Mouse (Mus musculus): Measurements from ENCODE around the gene Pax5. TPM values are rescaled to one million over a fixed set of nuclear protein-coding genes. Genes with fewer than 3 reads are reported as not detected.

Pax5 gene
- polyA plus RNA-seq, 1 experiment from 2014 or later, result 2.1 TPM

DNA sequence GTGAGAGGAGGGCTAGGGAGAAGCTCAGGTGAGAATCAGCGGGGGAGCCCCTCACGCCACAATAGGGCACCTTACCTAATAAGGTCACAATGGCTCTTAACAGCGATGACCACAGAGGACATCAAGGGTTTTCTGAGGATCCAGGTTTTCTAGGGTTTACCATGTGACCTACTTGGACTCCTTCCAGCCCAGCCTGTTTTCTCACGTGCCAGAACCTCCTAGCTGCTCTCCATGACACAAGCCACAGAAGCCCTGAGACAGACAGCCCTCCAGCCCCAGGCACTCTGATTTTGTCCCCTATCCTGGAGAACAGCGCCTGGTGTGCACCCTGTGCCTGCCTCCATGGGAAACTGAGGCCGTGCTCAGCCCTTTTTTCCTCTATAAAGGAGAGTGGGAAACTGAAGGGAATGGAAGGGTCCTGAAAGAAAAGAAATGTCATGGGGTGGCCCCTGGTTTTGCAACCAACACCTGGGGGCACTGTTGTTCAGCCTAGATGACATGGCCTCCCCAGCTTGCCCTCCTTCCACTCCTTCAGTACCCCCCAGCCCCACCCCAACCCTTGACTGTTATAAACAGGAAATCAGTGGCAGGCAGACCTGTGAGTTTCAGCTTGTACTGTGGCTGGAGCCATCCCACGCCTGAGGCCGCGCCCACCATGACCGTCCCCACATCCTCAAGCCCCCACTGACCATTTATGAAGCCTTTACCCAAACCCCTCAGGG lies 37.9 kb downstream of the Pax5 start:
- H3K27me3 ChIP-seq, result 0 out of 2 replicates have a peak, but pooled peaks cover 13% of the 10 kb centered on the region
- H3K36me3 ChIP-seq, result no peaks in the 10 kb centered on the region
- no peak overlapping the region for H3K4me2 ChIP-seq
- no peak overlapping the region for H3K4me3 ChIP-seq
- ATAC-seq (ENCODE audit: low FRiP score, low read depth), result no peak
- H3K9me3 ChIP-seq, result no peaks in the 10 kb centered on the region
- 64% methylated on average over 10 of the region's 10 CpGs for WGBS
- no peak overlapping the region for H3K27ac ChIP-seq (replicated peaks)
- no peaks in the 10 kb centered on the region for H3K4me1 ChIP-seq (replicated peaks)
- H3K9ac ChIP-seq, result no peak overlapping the region

DNA sequence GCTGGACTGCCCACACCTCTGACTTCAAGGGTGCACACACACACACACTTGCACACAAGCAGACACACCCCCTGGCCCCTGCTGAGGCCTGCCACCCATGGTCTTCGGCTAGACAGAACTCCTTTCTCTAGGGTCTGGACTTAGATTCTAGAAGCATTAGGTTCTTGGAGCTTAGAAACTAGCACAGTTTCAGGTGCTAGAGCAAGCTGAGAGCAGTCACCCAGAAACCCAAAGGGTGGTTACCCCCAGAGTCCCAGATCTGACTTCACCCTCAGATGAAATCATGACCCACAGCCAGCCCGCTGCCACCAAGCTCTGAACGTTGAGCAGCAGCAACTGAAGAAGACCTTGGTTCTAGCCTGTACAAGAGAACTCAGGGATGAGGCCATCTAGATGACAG lies 38.8 kb downstream of the Pax5 start:
- H3K4me2 ChIP-seq, result no peak overlapping the region
- H3K36me3 ChIP-seq, result no peaks in the 10 kb centered on the region
- ATAC-seq (ENCODE audit: low FRiP score, low read depth), result no peak
- no peak overlapping the region for H3K9ac ChIP-seq
- no peaks in the 10 kb centered on the region for H3K4me1 ChIP-seq (replicated peaks)
- H3K4me3 ChIP-seq, result no peak overlapping the region
- H3K27ac ChIP-seq (replicated peaks), result no peak overlapping the region
- 93% methylated on average over 3 of the region's 3 CpGs for WGBS
- 0 out of 2 replicates have a peak, but pooled peaks cover 20% of the 10 kb centered on the region for H3K27me3 ChIP-seq
- no peaks in the 10 kb centered on the region for H3K9me3 ChIP-seq

DNA sequence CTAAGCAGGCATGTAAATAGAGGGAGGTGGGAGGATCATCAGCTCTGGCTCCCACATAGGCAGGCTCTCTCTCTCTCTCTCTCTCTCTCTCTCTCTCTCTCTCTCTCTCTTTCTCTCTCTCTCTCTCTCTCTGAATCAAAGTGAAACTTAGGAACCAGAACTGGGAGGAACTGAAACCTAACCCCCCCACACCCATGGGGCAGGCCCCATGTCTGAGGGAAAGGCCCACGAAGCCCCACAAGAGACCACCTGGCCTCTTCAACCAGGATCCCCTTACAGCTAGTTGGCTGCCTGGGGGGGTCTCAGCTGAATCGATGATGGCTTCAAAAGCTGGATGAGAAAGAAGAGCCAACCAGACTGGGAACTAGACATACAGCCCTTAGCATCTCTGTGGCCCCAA lies 39.3 kb downstream of the Pax5 start:
- no peak for ATAC-seq (ENCODE audit: low FRiP score, low read depth)
- Histone ChIP-seq H3K36me3 (no peaks in the 10 kb centered on the region), H3K4me3 (no peak overlapping the region), H3K4me1 (replicated peaks) (no peaks in the 10 kb centered on the region), H3K9ac (no peak overlapping the region), H3K9me3 (no peaks in the 10 kb centered on the region), H3K4me2 (no peak overlapping the region), H3K27ac (replicated peaks) (no peak overlapping the region), H3K27me3 (0 out of 2 replicates have a peak, but pooled peaks cover 21% of the 10 kb centered on the region)
- WGBS, result 80% methylated on average over 2 of the region's 2 CpGs

DNA sequence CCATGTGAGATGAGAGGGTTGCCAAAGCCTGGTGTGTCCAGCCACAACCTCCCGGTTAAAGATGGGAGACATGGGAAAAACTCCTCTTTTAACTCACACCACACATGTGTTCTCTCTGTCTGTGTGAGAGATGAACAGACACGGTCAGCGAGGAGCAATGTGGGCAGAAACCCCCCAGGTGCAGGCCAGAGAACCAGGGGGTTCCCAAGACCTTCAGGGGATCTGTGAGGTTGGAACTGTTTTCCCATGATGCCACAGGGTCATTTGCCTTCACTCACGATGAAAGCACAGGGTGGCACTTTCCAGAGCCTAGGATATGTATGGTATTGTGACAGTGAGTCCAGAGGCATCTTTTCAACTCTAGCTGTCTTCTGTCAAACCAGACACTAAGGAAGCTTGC lies 39.9 kb downstream of the Pax5 start:
- 77% methylated on average over 4 of the region's 4 CpGs for WGBS
- peaks cover 24% of the 10 kb centered on the region; the same call in 1 of the 2 replicates for H3K27me3 ChIP-seq
- no peak overlapping the region for H3K27ac ChIP-seq (replicated peaks)

DNA sequence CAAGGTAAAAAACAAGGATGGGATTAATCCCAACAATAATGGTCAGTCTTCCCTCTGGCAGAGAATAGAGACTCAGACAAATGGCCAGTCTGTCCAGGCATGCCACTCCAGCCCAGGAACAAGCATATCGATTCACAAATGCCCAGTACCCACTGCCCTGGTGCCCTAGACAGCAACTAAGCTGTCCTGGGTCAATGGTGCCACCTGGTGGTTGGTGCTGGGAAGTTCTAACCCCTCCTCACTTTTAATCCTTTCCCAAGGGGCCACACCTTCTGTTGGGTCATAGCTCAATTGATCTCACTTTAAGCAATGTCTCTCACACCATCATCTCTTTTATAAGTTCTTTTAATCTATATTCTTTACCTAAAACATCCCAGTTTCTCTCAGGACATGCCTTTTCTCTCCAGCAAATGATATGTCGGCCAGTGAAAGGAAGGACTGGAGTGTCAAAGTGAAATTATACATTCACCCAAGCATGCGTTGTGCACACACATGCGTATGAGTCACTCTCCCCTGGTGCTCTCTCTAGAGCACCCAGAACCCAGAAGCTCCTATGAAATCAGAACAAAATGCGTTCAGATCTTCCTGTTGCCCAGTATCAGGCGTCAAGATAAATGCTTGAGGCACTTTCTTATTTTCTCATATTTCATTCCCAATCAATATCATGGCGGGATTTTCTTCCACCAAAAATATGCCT lies 40.7 kb downstream of the Pax5 start:
- H3K4me3 ChIP-seq, result no peak overlapping the region
- H3K36me3 ChIP-seq, result no peaks in the 10 kb centered on the region
- H3K4me1 ChIP-seq (replicated peaks), result peaks cover 1% of the 10 kb centered on the region
- H3K27ac ChIP-seq (replicated peaks), result no peak overlapping the region
- ATAC-seq (ENCODE audit: low FRiP score, low read depth), result no peak
- no peak overlapping the region for H3K9ac ChIP-seq
- peaks cover 29% of the 10 kb centered on the region; the same call in 1 of the 2 replicates for H3K27me3 ChIP-seq
- no peaks in the 10 kb centered on the region for H3K9me3 ChIP-seq
- no peak overlapping the region for H3K4me2 ChIP-seq
- WGBS, result 87% methylated on average over 7 of the region's 7 CpGs

More for the DNA sequence above, 39.9 kb downstream of the Pax5 start:
- H3K4me3 ChIP-seq, result no peak overlapping the region
- H3K9me3 ChIP-seq, result no peaks in the 10 kb centered on the region
- H3K36me3 ChIP-seq, result no peaks in the 10 kb centered on the region
- no peak overlapping the region for H3K4me2 ChIP-seq
- no peak for ATAC-seq (ENCODE audit: low FRiP score, low read depth)
- no peak overlapping the region for H3K9ac ChIP-seq
- no peaks in the 10 kb centered on the region for H3K4me1 ChIP-seq (replicated peaks)

DNA sequence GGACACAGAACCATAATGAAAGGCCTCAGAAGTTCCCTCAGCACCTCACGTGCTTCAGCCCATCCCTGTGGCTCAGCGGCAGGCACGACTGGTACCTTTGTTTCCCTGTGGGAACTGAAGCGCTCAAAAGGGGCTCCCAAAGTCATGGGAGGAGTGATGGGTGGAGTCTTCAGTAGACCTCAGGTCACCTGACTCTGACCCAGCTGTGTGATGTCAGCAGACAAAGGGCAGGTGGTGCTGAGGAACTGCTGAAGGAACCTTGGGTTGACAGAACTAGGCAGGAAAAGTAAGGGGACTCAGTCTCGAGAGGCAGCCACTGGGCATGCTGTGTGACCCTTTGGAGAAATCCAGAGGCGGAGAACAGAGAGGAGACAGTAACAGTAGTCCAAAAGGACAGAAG lies 41.7 kb downstream of the Pax5 start:
- no peak overlapping the region for H3K4me2 ChIP-seq
- H3K9ac ChIP-seq, result no peak overlapping the region
- H3K9me3 ChIP-seq, result no peaks in the 10 kb centered on the region
- H3K4me1 ChIP-seq (replicated peaks), result peaks cover 9% of the 10 kb centered on the region
- ATAC-seq (ENCODE audit: low FRiP score, low read depth), result no peak
- H3K36me3 ChIP-seq, result no peaks in the 10 kb centered on the region
- no peak overlapping the region for H3K4me3 ChIP-seq
- no peak overlapping the region for H3K27ac ChIP-seq (replicated peaks)
- peaks cover 26% of the 10 kb centered on the region; the same call in 1 of the 2 replicates for H3K27me3 ChIP-seq
- WGBS, result 74% methylated on average over 6 of the region's 6 CpGs

DNA sequence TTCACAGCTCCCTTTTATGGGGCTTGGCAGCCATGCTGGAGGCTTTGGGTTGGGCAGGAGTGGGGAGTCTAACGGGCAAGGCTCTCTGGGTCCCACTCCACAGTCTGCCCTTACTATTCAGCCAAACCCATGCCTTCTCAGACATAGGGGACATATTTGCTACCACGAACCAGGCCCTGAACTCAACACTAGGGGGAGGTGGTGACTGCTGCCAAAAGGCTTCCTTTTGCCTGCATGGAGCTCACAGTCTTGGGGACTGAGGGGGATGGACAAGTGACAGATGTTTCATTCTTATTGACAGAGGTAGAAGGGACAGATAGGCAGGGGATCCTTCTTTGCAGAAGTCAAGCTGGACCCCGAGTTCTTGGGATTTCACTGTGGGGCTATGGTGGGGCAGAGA lies 42.1 kb downstream of the Pax5 start:
- Histone ChIP-seq H3K9me3 (no peaks in the 10 kb centered on the region), H3K36me3 (no peaks in the 10 kb centered on the region)
- WGBS, result 62% methylated on average over 3 of the region's 3 CpGs

DNA sequence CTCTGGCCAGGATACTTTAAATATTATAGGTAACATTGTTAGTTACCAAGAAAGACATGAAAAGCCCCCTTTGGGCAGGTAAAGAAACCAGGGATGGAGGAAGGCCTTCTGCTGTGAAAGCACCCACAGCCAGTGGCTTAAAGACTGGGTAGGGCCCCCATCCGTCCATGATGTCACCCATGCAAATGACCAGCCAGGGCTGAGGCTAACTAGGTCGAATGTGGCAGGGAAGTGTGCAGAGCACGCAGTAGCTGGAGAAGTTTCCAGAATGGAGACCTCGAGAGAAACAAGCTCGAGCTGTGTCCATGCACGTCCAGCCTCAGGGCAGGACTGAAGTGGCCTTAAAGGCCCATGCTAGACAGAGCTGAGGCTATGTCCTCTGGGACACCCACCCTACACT lies 42.9 kb downstream of the Pax5 start:
- WGBS, result 89% methylated on average over 6 of the region's 6 CpGs
- no peaks in the 10 kb centered on the region for H3K9me3 ChIP-seq
- H3K27me3 ChIP-seq, result peaks cover 30% of the 10 kb centered on the region
- no peak overlapping the region for H3K4me3 ChIP-seq
- H3K4me2 ChIP-seq, result no peak overlapping the region
- peaks cover 13% of the 10 kb centered on the region for H3K4me1 ChIP-seq (replicated peaks)
- no peak for ATAC-seq (ENCODE audit: low FRiP score, low read depth)
- H3K36me3 ChIP-seq, result no peaks in the 10 kb centered on the region
- H3K9ac ChIP-seq, result no peak overlapping the region
- H3K27ac ChIP-seq (replicated peaks), result no peak overlapping the region

More for the DNA sequence above, 42.1 kb downstream of the Pax5 start:
- ATAC-seq (ENCODE audit: low FRiP score, low read depth), result no peak
- Histone ChIP-seq H3K4me2 (no peak overlapping the region), H3K9ac (no peak overlapping the region), H3K27me3 (peaks cover 25% of the 10 kb centered on the region; the same call in 1 of the 2 replicates), H3K4me3 (no peak overlapping the region), H3K4me1 (replicated peaks) (peaks cover 13% of the 10 kb centered on the region), H3K27ac (replicated peaks) (no peak overlapping the region)

DNA sequence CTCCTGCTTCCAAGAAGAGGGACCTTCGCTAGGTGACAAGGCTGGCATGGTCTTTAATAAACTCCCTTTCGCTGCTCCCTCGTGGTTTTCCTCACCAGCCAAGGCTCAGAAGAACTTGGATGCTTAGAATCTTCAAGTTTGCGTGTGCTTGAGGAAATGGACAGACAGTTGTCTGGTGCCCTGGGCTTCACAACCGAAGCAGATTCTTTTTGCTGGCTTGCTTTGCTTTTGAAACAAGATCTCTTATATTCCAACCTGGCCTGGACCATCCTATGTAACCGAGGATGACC lies 45.6 kb downstream of the Pax5 start:
- WGBS, result 22% methylated on average over 6 of the region's 6 CpGs
- Histone ChIP-seq H3K4me3 (peak overlapping the region; percentile 48), H3K4me2 (peak overlapping the region; percentile 79), H3K9ac (peak overlapping the region; percentile 40; the same call in 1 of the 2 replicates), H3K27ac (replicated peaks) (0 out of 2 replicates have a peak overlapping the region, but pooled peaks have one; percentile 26), H3K9me3 (no peaks in the 10 kb centered on the region), H3K4me1 (replicated peaks) (peaks cover 13% of the 10 kb centered on the region), H3K36me3 (no peaks in the 10 kb centered on the region), H3K27me3 (peaks cover 43% of the 10 kb centered on the region)
- ATAC-seq (ENCODE audit: low FRiP score, low read depth), result no peak

DNA sequence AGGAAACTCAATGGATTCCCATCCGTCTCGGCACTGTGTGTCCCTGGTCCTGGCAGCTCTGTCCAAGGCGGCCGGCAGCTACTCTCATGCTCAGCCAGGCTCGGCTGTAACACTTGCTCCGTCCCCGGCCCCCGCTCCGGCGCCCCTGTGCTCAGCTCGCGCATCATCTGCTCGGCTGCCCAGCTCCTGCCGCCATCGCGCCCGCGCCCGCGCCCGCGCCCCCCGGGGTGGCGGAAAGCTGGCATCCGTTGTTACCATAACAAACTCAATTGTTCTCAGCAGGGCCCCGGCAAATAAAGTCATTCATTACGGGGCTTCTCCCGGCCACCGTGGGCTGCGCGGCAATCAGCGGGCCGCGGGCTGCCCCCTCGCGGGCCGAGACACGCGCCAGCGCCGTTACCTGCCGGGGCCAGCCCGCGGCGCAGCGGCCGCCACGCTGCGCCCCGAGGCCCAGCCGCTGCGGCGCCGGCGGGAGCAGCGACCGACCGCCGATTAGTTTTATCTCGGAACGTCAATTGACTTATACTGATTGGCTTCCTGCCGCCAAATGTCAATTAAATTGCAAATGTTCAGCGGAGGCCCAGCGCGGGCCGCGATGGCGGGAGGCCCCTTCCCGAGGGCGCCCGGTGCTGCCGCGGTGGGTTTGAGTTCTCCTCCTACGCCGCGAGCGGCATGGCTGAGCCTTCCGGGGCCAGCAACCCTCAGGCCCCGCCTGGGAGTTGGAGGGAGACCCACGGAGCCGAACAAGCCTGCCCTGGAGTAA lies 46.1 kb downstream of the Pax5 start:
- WGBS, result under 1% methylated on average over 80 of the region's 81 CpGs
- Histone ChIP-seq H3K27me3 (peaks cover 44% of the 10 kb centered on the region), H3K27ac (replicated peaks) (peak overlapping the region; percentile 26; the same call in 1 of the 2 replicates), H3K4me2 (peak overlapping the region; percentile 79), H3K4me1 (replicated peaks) (peaks cover 13% of the 10 kb centered on the region), H3K9ac (peak overlapping the region; percentile 40), H3K9me3 (no peaks in the 10 kb centered on the region), H3K36me3 (no peaks in the 10 kb centered on the region), H3K4me3 (peak overlapping the region; percentile 48)
- peak; percentile 78 for ATAC-seq (ENCODE audit: low FRiP score, low read depth)

DNA sequence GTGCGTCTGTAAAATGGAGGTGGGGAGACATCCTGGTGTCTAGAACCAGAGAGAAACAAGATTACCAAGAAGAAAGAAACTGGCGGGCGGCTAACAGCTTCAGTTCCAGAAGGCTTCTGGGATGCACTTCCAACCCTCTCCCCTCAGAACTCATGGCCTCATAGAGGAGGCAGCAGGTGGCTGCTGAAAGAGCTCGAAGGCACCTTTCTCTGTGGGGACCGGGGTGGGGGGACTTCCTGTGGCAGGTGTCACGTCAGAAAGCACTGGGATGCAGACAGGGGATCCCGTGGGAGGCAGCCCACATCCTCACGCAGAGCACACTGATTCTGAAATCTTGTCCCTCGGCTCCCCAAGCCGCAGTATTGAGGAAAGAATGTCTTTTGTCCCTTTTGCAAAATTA lies 46.8 kb downstream of the Pax5 start:
- Histone ChIP-seq H3K4me1 (replicated peaks) (peaks cover 13% of the 10 kb centered on the region), H3K9ac (0 out of 2 replicates have a peak overlapping the region, but pooled peaks have one; percentile 15), H3K27me3 (peaks cover 44% of the 10 kb centered on the region), H3K36me3 (no peaks in the 10 kb centered on the region), H3K4me2 (peak overlapping the region; percentile 79), H3K27ac (replicated peaks) (no peak overlapping the region), H3K9me3 (no peaks in the 10 kb centered on the region), H3K4me3 (peak overlapping the region; percentile 48)
- ATAC-seq (ENCODE audit: low FRiP score, low read depth), result no peak
- 18% methylated on average over 10 of the region's 10 CpGs for whole genome bisulfite sequencing

DNA sequence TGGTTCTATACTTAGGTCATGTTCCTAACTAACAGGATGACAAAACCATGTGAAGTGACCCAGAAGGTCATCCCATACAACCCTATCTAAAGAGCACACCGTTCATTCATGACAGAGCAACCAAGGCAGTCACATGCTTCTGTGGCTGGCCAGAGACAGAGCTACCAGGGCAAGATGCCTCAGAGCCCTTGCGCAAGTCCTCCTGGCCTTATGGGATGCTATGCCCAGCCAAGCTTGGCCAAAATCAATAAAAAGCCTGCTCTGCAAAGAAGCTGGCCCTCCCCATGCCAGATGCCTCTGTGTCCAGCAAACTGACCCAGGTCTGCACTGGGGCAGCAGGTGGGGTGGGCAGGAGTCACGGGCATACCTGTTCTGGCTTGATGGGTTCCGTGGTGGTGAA lies 65.1 kb downstream of the Pax5 start:
- Histone ChIP-seq H3K4me2 (no peak overlapping the region), H3K36me3 (no peaks in the 10 kb centered on the region), H3K27ac (replicated peaks) (no peak overlapping the region), H3K9ac (no peak overlapping the region), H3K4me1 (replicated peaks) (peaks cover 12% of the 10 kb centered on the region; the same call in 1 of the 2 replicates), H3K27me3 (no peaks in the 10 kb centered on the region), H3K4me3 (no peak overlapping the region), H3K9me3 (no peaks in the 10 kb centered on the region)
- 80% methylated on average over 4 of the region's 4 CpGs for WGBS
- no peak for ATAC-seq (ENCODE audit: low FRiP score, low read depth)
